Mouse (Mus musculus) left cerebral cortex, adult 2 months (tissue): ENCODE results near the gene Pcca. TPM values are rescaled to one million over a fixed set of nuclear protein-coding genes. Genes with fewer than 3 reads are reported as not detected.

Source experiments
- DNase-seq, 2 experiments: peaks; one replicate each; pipeline ENCODE4 v3.0.0; 2021 to 2022; ENCODE audit warnings: low spot score in 2 of 2, mixed read lengths in 1 of 2; ENCODE audit errors: extremely low spot score in 1 of 2
- H3K27ac ChIP-seq: fragments of 200-600 bp; 2 replicates; pipeline ENCODE4 v1.8.1; 2022
- H3K4me3 ChIP-seq: fragments of 200-600 bp; 2 replicates; pipeline ENCODE4 v1.8.1; 2022
- CTCF ChIP-seq: fragments of 200-600 bp; IDR thresholded peaks from 2 replicates; pipeline ENCODE4 v1.8.1; 2022; ENCODE audit warnings: antibody characterized with exemption, mild to moderate bottlenecking, moderate library complexity
- intact Hi-C: fragments of 180-260 bp; cut with DNase I; formaldehyde crosslinking; loops from one replicate; pipeline ENCODE4 v1.15.1; 2025
- total RNA-seq, 2 experiments: library from RNA; stranded (reverse); gene quantifications; 2 replicates each; pipeline ENCODE4 v1.2.3; 2021

Pcca gene
- total RNA-seq, 2 experiments from 2014 or later: 30.2 to 36.2 TPM

DNA sequence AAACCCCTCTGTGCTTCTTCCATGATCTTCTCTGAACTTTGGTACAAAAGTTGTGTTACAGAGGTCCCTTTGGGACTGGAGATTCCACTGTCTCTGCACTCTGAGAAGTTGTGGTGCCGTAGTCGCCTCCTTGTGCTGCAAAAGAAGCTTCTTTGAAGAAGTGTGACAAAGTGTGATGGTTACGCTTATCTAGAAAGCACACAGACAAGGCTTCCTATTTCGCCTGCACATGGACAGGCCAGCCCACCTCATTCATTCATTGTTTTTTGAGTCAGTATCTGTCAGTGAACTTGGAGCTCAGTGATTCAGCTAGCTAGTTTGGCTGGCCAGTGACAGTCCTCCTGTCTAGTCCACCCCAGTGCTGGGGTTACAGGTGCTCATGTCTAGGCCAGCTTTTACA, 76.9 kb downstream of the Pcca start:
- DNase-seq: no peak
- intact Hi-C loops: no loop called here

GRCm38 (mm10) chr14:122612317-122612716, 78.2 kb downstream of the Pcca start:
- H3K27ac ChIP-seq: no peak overlapping the region
- H3K4me3 ChIP-seq: no peak overlapping the region
- intact Hi-C loops: no loop called here
- TF ChIP-seq CTCF: no peak
- no peak for DNase-seq

More for the DNA sequence above, 76.9 kb downstream of the Pcca start:
- Histone ChIP-seq H3K4me3 (no peak overlapping the region), H3K27ac (no peak overlapping the region)
- TF ChIP-seq CTCF: no peak

- TF ChIP-seq CTCF: no peak
- intact Hi-C loops: no loop called here
- no peak overlapping the region for H3K27ac ChIP-seq
- DNase-seq: no peak
- H3K4me3 ChIP-seq: no peak overlapping the region
These were observed 83.5 kb downstream of the Pcca start for GRCm38 (mm10) chr14:122617656-122618055.

- no peak for DNase-seq
- intact Hi-C loops: no loop called here
- TF ChIP-seq CTCF: no peak
- no peak overlapping the region for H3K27ac ChIP-seq
- H3K4me3 ChIP-seq: no peak overlapping the region
These were observed 99.3 kb downstream of the Pcca start for GRCm38 (mm10) chr14:122633416-122633815.

GRCm38 (mm10) chr14:122636601-122637000, 102.5 kb downstream of the Pcca start:
- H3K27ac ChIP-seq: no peak overlapping the region
- no peak overlapping the region for H3K4me3 ChIP-seq
- intact Hi-C loops: loop anchor here (5.0 kb wide), 1 partner anchor 414 kb away; no protein-coding TSS in a partner anchor
- no peak for TF ChIP-seq CTCF
- DNase-seq: no peak

- peak; percentile 37 for TF ChIP-seq CTCF
- H3K4me3 ChIP-seq: no peak overlapping the region
- DNase-seq: no peak
- no peak overlapping the region for H3K27ac ChIP-seq
- intact Hi-C loops: loop anchor here (5.0 kb wide), 1 partner anchor 416 kb away; no protein-coding TSS in a partner anchor
These were observed 103.9 kb downstream of the Pcca start for GRCm38 (mm10) chr14:122637798-122638555.

DNA sequence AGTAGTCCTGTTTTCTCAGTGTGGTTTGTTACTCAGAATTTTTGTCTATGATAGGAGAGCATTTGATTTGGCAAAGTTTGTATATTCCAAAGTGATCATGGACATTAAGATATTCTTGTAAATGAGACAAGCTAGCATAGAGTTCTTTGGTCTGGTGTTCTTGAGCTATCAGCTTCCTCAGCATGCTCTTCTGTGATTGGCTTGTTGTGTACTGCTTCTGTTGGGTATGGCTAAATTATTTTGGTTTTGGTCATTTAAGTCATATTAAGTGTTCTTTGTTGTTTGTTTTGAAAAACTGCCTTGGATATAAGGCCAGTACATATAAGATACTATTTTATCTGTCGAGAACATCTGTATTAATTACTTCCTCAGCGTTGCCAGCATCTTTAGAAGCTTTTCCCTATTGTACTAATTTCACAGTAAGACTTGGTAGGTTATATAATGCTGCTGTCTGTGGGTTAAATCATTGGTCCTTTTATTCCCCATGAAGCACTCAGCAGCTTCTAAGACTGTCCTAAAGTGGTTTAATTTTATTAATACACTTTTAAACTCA, 105.1 kb downstream of the Pcca start:
- no peak for DNase-seq
- H3K27ac ChIP-seq: no peak overlapping the region
- intact Hi-C loops: loop anchor here (5.0 kb wide), 1 partner anchor 417 kb away; no protein-coding TSS in a partner anchor
- no peak for TF ChIP-seq CTCF
- H3K4me3 ChIP-seq: no peak overlapping the region

DNA sequence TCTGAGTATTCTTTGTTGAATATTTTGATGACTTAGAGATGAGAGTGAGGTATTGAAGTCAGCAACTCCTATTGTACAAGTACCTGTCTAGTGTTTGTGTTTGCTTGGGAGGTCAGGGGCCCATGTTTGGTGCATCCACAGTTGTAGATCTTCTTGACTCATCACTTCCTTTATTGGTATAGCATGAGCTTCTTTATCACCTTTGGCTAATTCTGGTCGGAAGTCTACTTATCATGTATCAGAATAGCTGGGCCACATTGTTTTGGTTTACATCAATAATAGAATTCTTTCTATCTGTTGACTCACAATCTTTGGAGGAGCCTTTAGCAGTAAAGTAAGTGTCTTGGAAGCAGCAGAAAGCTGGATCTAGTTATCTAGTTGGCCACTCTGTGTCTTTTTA, 108.3 kb downstream of the Pcca start:
- intact Hi-C loops: no loop called here

GRCm38 (mm10) chr14:122648214-122648613, 114.1 kb downstream of the Pcca start:
- Histone ChIP-seq H3K27ac (no peak overlapping the region), H3K4me3 (no peak overlapping the region)
- intact Hi-C loops: no loop called here

More for the DNA sequence above, 108.3 kb downstream of the Pcca start:
- H3K4me3 ChIP-seq: no peak overlapping the region
- DNase-seq: no peak
- H3K27ac ChIP-seq: no peak overlapping the region
- no peak for TF ChIP-seq CTCF

DNA sequence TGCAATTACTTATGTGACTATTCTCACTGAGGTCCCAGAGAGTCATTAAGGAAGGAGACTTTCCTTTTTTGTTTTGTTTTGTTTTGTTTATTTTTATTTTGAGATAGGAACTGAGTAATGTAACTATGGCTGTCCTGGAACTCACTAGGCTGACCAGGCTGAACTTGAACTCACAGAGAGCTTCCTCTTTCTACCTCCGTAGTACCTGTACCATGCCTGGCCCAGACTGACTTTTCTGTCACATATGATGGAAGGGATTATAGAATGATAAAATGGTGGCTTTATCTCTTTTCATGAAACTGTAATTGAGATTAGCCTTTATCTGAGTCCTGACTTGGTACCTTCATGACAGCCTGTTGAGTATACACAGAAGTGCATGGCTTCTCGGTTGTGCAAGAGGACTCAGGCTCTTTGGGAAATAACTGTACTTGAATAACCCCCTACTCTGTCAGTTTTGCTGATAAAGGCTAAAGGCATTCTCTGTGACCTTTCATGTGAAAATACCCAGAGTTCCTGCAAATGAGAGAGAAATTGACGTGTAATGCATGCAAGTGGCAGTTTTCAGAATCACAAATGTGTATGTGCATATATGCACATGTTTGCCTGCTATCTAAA, 115.3 kb downstream of the Pcca start:
- no peak for DNase-seq
- Histone ChIP-seq H3K4me3 (no peak overlapping the region), H3K27ac (no peak overlapping the region)
- TF ChIP-seq CTCF: no peak
- intact Hi-C loops: no loop called here

More at GRCm38 (mm10) chr14:122648214-122648613, 114.1 kb downstream of the Pcca start:
- TF ChIP-seq CTCF: no peak
- no peak for DNase-seq

DNA sequence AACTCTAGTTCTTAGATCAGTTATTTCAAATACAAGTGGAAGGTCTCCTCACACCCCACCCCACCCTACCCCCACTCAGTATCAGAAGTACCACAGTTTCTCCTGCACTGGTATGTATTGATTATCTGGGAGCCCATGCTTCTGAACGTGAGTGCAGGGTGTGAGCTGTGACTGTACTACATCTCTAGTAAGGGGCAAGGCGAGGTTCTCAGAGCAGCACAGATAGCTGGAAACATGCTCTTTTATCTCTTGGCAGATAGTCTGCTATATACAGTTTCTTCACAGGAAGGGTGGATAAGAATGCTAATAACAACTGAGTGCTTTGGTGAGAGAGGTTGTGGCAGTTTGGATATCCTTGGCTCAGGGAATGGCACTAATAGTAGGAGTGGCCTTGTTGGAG, 117.6 kb downstream of the Pcca start:
- Histone ChIP-seq H3K27ac (no peak overlapping the region), H3K4me3 (no peak overlapping the region)
- intact Hi-C loops: no loop called here
- DNase-seq: no peak
- TF ChIP-seq CTCF: no peak

GRCm38 (mm10) chr14:122675661-122676060, 141.5 kb downstream of the Pcca start:
- DNase-seq: no peak
- H3K4me3 ChIP-seq: no peak overlapping the region
- no peak overlapping the region for H3K27ac ChIP-seq

More at GRCm38 (mm10) chr14:122675661-122676060, 141.5 kb downstream of the Pcca start:
- TF ChIP-seq CTCF: no peak
- intact Hi-C loops: no loop called here
